Mouse (Mus musculus) thymus, adult 2 months (tissue): ENCODE results near the gene Antxr2.

Source experiments
- CTCF ChIP-seq: fragments of 200-500 bp; IDR thresholded peaks from 2 replicates; pipeline ENCODE4 v1.5.1; 2012; ENCODE audit warnings: mild to moderate bottlenecking, control low read depth, low read length, moderate library complexity, borderline replicate concordance; ENCODE audit not compliant: control insufficient read depth, poor library complexity, insufficient read depth; ENCODE audit errors: extremely low read depth
- POLR2A ChIP-seq: fragments of 200-500 bp; IDR thresholded peaks from 2 replicates; pipeline ENCODE4 v1.6.1; 2012; ENCODE audit warnings: mild to moderate bottlenecking, low read length, control low read depth, moderate library complexity; ENCODE audit not compliant: control insufficient read depth, poor library complexity, insufficient read depth; ENCODE audit errors: extremely low read depth

GRCm38 (mm10) chr5:98055275-98055674 is 24.4 kb upstream of the Antxr2 start:
- TF ChIP-seq CTCF = no peak
- TF ChIP-seq POLR2A = no peak
